Mouse (Mus musculus) ovary, postnatal 36 days (tissue): Measurements from ENCODE around the gene Psapl1.
"Not testable (repeated sequence)": the region's sequence is repeated elsewhere in the genome, so short reads cannot be mapped to it uniquely, and the experiment has no call there.

Source experiments
- DNase-seq: peaks from one replicate; pipeline ENCODE4 v3.0.0; 2022; ENCODE audit warnings: low spot score, mixed read lengths

Gene Psapl1

GRCm38 (mm10) chr5:36203421-36203820 is 400 bp upstream of the Psapl1 start:
- no peak for DNase-seq

- DNase-seq, result no peak
Observed at GRCm38 (mm10) chr5:36205397-36205796, 1.6 kb downstream of the Psapl1 start.

GRCm38 (mm10) chr5:36208803-36209202 is 5.0 kb downstream of the Psapl1 start:
- no peak for DNase-seq

- DNase-seq, result no peak
Observed at GRCm38 (mm10) chr5:36213310-36213709, 9.5 kb downstream of the Psapl1 start.

- DNase-seq, result no peak
Observed at GRCm38 (mm10) chr5:36220105-36220504, 16.3 kb downstream of the Psapl1 start.

GRCm38 (mm10) chr5:36220626-36221025 is 16.8 kb downstream of the Psapl1 start:
- no peak for DNase-seq

GRCm38 (mm10) chr5:36223787-36224186 is 20.0 kb downstream of the Psapl1 start:
- DNase-seq, result peak; percentile 54

GRCm38 (mm10) chr5:36225855-36226254 is 22.0 kb downstream of the Psapl1 start:
- DNase-seq, result no peak

- no peak for DNase-seq
Observed at GRCm38 (mm10) chr5:36226296-36226695, 22.5 kb downstream of the Psapl1 start.

GRCm38 (mm10) chr5:36228405-36229370 is 24.9 kb downstream of the Psapl1 start:
- DNase-seq, result peak; percentile 12

- DNase-seq, result no peak
Observed at GRCm38 (mm10) chr5:36230301-36230780, 26.5 kb downstream of the Psapl1 start.

GRCm38 (mm10) chr5:36237526-36237925 is 33.7 kb downstream of the Psapl1 start:
- DNase-seq, result not testable (repeated sequence)

- no peak for DNase-seq
Observed at GRCm38 (mm10) chr5:36248022-36248421, 44.2 kb downstream of the Psapl1 start.

GRCm38 (mm10) chr5:36252746-36253504 is 49.1 kb downstream of the Psapl1 start:
- DNase-seq, result no peak

- no peak for DNase-seq
Observed at GRCm38 (mm10) chr5:36254642-36255516, 51.1 kb downstream of the Psapl1 start.
